Mouse (Mus musculus) frontal cortex, postnatal 25 days (tissue): Measurements from ENCODE around the gene Tmem160.

ENCODE experiments used
- DNase-seq, 2 experiments: peaks; one replicate each; pipeline ENCODE4 v3.0.0; 2022; ENCODE audit warnings: low spot score in 2 of 2

Tmem160 gene

DNA sequence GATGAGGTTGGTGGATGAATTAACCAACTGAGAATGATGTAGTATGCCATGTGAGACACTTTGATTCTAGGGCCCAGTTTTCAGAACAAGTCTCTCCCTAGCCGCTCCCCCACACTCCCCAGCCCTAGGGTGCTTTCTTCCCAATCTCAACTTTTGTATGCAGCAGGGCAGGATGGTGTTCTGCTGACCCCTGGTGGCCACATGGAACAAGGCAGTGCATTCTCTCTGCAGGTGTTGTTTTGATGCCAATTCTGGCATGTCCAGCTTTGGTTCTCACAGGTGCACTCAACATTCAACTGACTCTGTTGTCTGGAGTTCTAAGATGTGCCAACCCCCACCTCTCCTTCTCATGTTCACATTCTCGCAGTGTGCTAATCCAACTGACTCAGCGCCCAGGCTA lies 39.2 kb downstream of the Tmem160 start:
- DNase-seq: peak; percentile 46

DNA sequence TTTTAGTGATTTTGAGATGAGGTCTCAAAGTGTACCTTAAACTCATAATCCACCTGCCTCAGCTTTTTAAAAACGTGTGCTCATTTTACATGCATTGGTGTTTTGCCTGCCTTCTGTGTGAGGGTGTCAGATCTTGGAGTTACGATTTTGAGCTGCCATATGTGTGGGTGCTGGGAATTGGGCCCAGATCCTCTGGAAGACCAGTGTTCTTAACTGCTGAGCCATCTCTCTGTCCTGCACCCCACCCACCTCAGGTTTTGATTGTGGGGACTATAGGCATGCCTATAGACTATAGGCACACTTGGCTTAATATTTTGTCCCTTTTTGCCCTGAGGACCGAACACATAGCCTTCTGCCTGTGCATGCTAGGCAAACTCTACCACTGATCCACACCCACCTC lies 39.6 kb downstream of the Tmem160 start:
- no peak for DNase-seq

DNA sequence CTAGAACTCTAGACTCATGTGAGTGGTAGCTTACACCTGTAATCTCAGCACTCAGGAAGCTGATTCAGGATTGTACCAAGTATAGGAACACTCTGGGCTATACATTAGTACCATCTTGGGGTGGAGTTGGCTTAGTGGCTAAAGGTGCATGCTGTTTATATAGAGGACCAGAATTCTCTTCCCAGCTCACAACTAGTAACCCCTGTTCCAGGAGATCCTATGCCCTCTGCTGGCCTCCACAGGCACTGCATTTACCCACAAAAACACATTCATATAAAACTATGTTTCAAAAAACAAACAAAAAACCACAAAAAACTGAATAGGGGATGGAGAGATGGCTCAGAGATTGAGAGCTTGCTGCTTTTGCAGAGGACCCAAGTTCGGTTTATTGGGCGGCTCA lies 40.8 kb downstream of the Tmem160 start:
- DNase-seq: peak in 1 of 2 experiments; percentile 27

DNA sequence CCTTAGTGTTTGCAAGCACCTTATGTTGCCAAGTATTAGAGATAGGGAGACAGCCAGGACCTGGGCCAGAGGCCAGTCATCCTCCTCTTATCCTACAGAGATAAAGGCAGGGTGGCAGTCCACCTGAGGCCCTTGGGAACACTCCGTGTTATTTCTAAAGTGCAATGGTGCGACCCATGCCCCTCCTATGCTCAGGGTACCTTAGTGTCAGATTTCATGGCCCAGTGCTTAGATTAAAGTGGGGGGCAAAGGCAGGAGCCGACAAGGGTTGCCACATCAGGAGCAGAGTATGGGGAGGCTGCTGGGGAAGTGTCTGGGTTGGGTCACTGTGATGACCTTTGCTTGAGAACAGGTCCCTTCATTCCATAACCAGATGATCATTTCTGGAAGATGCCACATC lies 43.7 kb downstream of the Tmem160 start:
- no peak for DNase-seq

DNA sequence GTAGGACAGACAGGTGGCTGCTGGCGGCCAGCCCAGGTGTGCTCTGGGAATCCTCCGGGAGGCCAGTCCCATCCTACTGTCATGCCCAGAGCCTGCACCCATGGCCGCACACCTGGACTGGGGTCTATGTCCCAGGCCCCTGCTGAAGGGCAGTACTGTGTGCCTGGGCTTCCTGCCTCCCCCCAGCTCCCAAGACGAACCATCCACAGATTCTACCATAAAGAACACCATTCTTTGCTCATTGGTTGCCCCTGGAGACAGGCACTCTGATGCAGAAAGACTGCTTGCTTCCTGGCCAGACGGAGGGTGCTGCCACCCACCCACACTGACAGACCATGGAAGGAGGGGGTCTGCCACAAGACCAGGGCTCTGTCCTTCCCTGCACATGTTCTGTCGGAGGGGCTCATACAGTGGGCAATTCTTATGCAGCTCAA lies 47.1 kb downstream of the Tmem160 start:
- no peak for DNase-seq

DNA sequence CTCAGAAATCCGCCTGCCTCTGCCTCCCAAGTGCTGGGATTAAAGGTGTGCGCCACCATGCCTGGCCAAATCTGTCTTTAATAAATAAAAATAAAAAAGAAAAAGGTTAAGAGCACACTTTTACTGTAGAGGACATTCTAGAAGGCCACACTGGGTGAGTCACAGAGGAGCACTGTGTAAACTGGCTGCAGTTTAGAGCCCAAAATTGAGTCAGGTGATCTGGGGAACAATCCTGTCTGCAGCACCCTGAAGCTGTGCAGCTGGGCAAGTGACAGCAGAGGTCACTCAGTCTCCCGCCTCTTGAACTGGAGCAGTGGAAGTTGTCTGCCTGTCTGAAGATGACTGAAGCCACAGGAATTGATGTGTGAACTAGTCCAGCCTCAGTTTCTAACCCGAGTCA lies 49.0 kb downstream of the Tmem160 start:
- DNase-seq: no peak

DNA sequence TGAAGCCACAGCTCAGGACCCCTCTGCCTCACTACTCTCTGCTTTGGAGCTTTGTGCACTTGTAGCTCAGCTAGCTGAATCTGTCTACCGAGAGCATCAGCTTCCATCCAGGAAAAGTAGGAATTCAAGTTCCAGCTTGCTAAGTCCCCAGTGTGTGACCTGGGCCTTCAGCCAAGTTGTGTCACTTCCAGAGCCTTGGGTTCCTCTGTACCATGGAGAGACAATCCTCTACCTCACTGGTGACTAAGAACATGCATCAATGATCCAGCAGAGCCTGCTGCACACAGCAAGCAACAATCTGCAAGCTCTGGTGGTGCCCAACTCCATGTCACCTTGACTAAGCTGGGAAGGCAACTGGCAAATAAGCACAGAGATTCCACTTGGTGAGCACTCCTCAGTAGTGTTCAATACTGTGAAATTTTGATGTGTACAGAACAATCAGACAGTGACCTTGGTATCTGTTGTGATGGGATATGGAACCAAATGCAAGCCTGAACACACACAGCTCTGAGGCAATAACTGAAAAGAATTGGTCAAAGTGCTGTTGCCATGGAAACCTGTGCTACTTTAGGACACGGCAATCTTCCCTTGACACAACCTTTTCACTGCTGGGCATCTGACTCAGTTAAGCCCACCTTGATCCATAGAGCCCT lies 52.1 kb downstream of the Tmem160 start:
- DNase-seq: no peak
